Mouse (Mus musculus) limb, embryonic 14.5 days (tissue): ENCODE measurements around the gene Pcbd2. TPM values are rescaled to one million over a fixed set of nuclear protein-coding genes. Genes with fewer than 3 reads are reported as not detected.
A peak's percentile ranks its signal among the peaks of the same experiment; 100 is the strongest.

Experiments
- ATAC-seq: fragments of 200-750 bp; cut with Nextera tagmentation; 2 replicates; pipeline ENCODE4 v1.8.0; 2017; ENCODE audit warnings: low read depth, moderate number of reproducible peaks, moderate TSS enrichment; ENCODE audit not compliant: low FRiP score
- DNase-seq: peaks from one replicate; pipeline ENCODE4 v3.0.0-alpha.2; 2015; ENCODE audit warnings: low spot score
- H3K27ac ChIP-seq: fragments of 300-500 bp; sonication (generic); replicated peaks from 2 replicates; pipeline ENCODE4 v1.5.1; 2014; ENCODE audit warnings: low read depth, mild to moderate bottlenecking, low read length, moderate library complexity, mixed read lengths
- H3K27me3 ChIP-seq: fragments of 300-500 bp; sonication (generic); 2 replicates; pipeline ENCODE4 v1.6.1; 2014; ENCODE audit warnings: low read length, mixed read lengths; ENCODE audit not compliant: control insufficient read depth, insufficient read depth
- H3K36me3 ChIP-seq: fragments of 300-500 bp; sonication (generic); 2 replicates; pipeline ENCODE4 v1.6.1; 2014; ENCODE audit warnings: mild to moderate bottlenecking, low read length, moderate library complexity, mixed read lengths; ENCODE audit not compliant: control insufficient read depth, insufficient read depth
- H3K4me1 ChIP-seq: fragments of 300-500 bp; sonication (generic); 2 replicates; pipeline ENCODE4 v1.6.1; 2014; ENCODE audit warnings: antibody characterized with exemption, low read length, mixed read lengths; ENCODE audit not compliant: control insufficient read depth, insufficient read depth
- H3K4me2 ChIP-seq: fragments of 300-500 bp; sonication (generic); replicated peaks from 2 replicates; pipeline ENCODE4 v1.6.1; 2014; ENCODE audit warnings: low read depth, mild to moderate bottlenecking, low read length, moderate library complexity; ENCODE audit not compliant: severe bottlenecking
- H3K4me3 ChIP-seq: fragments of 300-500 bp; sonication (generic); replicated peaks from 2 replicates; pipeline ENCODE4 v1.5.1; 2014; ENCODE audit warnings: low read length
- H3K9ac ChIP-seq: fragments of 300-500 bp; sonication (generic); 2 replicates; pipeline ENCODE4 v1.6.1; 2014; ENCODE audit warnings: mild to moderate bottlenecking, low read depth, low read length, moderate library complexity; ENCODE audit not compliant: severe bottlenecking
- H3K9me3 ChIP-seq: fragments of 300-500 bp; sonication (generic); 2 replicates; pipeline ENCODE4 v1.6.1; 2016; ENCODE audit warnings: low read length; ENCODE audit not compliant: control insufficient read depth
- POLR2A ChIP-seq: fragments of 200-500 bp; IDR thresholded peaks from 2 replicates; pipeline ENCODE4 v1.8.0; 2012; ENCODE audit warnings: inconsistent platforms, mild to moderate bottlenecking, moderate library complexity, borderline replicate concordance; ENCODE audit not compliant: insufficient read depth, insufficient read length; ENCODE audit errors: extremely low read depth
- WGBS: fragments of 180-500 bp; shearing (Covaris S2); extraction: QIAGEN DNeasy Blood & Tissue Kit; methylation state at CpG from one replicate; pipeline ENCODE4 v1.1.7; 2014; 5-methylcytosine and 5-hydroxymethylcytosine counted together
- polyA plus RNA-seq, 2 experiments: library from polyadenylated mRNA; depleted of rRNA in 1 of 2; stranded (reverse) in 1 of 2; unstranded in 1 of 2; fragments of >200 nt; fragmentation: Nextera tagmentation in 1 of 2; extraction: Ambion mirVana in 1 of 2; gene quantifications; 2 replicates each; pipeline versions ENCODE4 v1.2.1 to v1.2.3; 2012 to 2014

Gene Pcbd2
- polyA plus RNA-seq (2012; rRNA removed) = 24.3 and 41.7 TPM in 2 replicates
- 40.9 and 46.2 TPM in 2 replicates for polyA plus RNA-seq (2014; fragmentation: Nextera tagmentation; extraction: Ambion mirVana)

- no peaks in the 10 kb centered on the region for H3K9me3 ChIP-seq
- peak within 1 kb of the TSS; percentile 58 for H3K4me3 ChIP-seq
- DNase-seq = peak; percentile 79
- 1% methylated on average over 64 of the region's 73 CpGs for WGBS
- 0 out of 2 replicates have a peak, but pooled peaks have one; percentile 22 for TF ChIP-seq POLR2A
- H3K27me3 ChIP-seq = no peaks in the 10 kb centered on the region
- H3K27ac ChIP-seq = peak within 1 kb of the TSS; percentile 93
- ATAC-seq = peak; percentile 83
- H3K9ac ChIP-seq = peak within 1 kb of the TSS; percentile 75
- H3K4me1 ChIP-seq = no peaks in the 10 kb centered on the region
- peaks cover 16% of the 10 kb centered on the region for H3K36me3 ChIP-seq
- peak within 1 kb of the TSS; percentile 75 for H3K4me2 ChIP-seq
Observed at GRCm38 (mm10) chr13:55727120-55727838, at the start of gene Pcbd2. TSS of gene Pcbd2 (plus strand) at chr13:55727368.

GRCm38 (mm10) chr13:55682201-55682600 lies 45.0 kb upstream of the Pcbd2 start:
- Histone ChIP-seq H3K4me3 (no peak overlapping the region), H3K9me3 (no peaks in the 10 kb centered on the region), H3K27ac (no peak overlapping the region), H3K4me2 (no peak overlapping the region), H3K36me3 (peaks cover 39% of the 10 kb centered on the region), H3K27me3 (no peaks in the 10 kb centered on the region), H3K9ac (no peak overlapping the region), H3K4me1 (no peaks in the 10 kb centered on the region)
- ATAC-seq (no peak), DNase-seq (no peak)
- 81% methylated on average over 9 of the region's 9 CpGs for WGBS
- TF ChIP-seq POLR2A = no peak

- 87% methylated on average over 3 of the region's 3 CpGs for WGBS
- no peaks in the 10 kb centered on the region for H3K27me3 ChIP-seq
- no peak overlapping the region for H3K27ac ChIP-seq
- ATAC-seq (no peak), DNase-seq (no peak)
- no peaks in the 10 kb centered on the region for H3K4me1 ChIP-seq
- TF ChIP-seq POLR2A = no peak
- peaks cover 27% of the 10 kb centered on the region for H3K36me3 ChIP-seq
- no peak overlapping the region for H3K4me3 ChIP-seq
- H3K9ac ChIP-seq = no peak overlapping the region
- H3K9me3 ChIP-seq = no peaks in the 10 kb centered on the region
- no peak overlapping the region for H3K4me2 ChIP-seq
Observed at GRCm38 (mm10) chr13:55683581-55683980, 43.6 kb upstream of the Pcbd2 start.

- Histone ChIP-seq H3K4me2 (0 out of 2 replicates have a peak overlapping the region, but pooled peaks have one; percentile 7), H3K4me3 (no peak overlapping the region), H3K27me3 (no peaks in the 10 kb centered on the region), H3K4me1 (no peaks in the 10 kb centered on the region), H3K36me3 (peaks cover 8% of the 10 kb centered on the region; the same call in 1 of the 2 replicates), H3K9ac (no peak overlapping the region), H3K9me3 (no peaks in the 10 kb centered on the region), H3K27ac (no peak overlapping the region)
- ATAC-seq (peak; percentile 64; the same call in 1 of the 2 replicates), DNase-seq (peak; percentile 15)
- WGBS = 58% methylated on average over 9 of the region's 9 CpGs
- no peak for TF ChIP-seq POLR2A
Observed at GRCm38 (mm10) chr13:55686107-55686633, 41.0 kb upstream of the Pcbd2 start.

- Histone ChIP-seq H3K4me3 (no peak overlapping the region), H3K4me2 (no peak overlapping the region), H3K9me3 (no peaks in the 10 kb centered on the region), H3K4me1 (no peaks in the 10 kb centered on the region), H3K9ac (no peak overlapping the region), H3K36me3 (no peaks in the 10 kb centered on the region), H3K27ac (no peak overlapping the region), H3K27me3 (no peaks in the 10 kb centered on the region)
- no peak for TF ChIP-seq POLR2A
- 25% methylated on average over 4 of the region's 4 CpGs for WGBS
- ATAC-seq (no peak), DNase-seq (no peak)
Observed at GRCm38 (mm10) chr13:55687927-55688602, 39.1 kb upstream of the Pcbd2 start.
